Mouse (Mus musculus): ENCODE measurements around the gene Vmn1r66. TPM values are rescaled to one million over a fixed set of nuclear protein-coding genes. Genes with fewer than 3 reads are reported as not detected.
"Not testable (repeated sequence)": the region's sequence is repeated elsewhere in the genome, so short reads cannot be mapped to it uniquely, and the experiment has no call there.

Gene Vmn1r66
- polyA plus RNA-seq (2017; shearing (Covaris generic)), result not detected

GRCm38 (mm10) chr7:10277906-10278305 lies at the start of gene Vmn1r66:
Gene Vmn1r66 (minus strand): TSS chr7:10278006.
- ATAC-seq, result no peak

- ATAC-seq, result not testable (repeated sequence)
Measured at GRCm38 (mm10) chr7:10325462-10325861, 47.7 kb upstream of the Vmn1r66 start.

GRCm38 (mm10) chr7:10252075-10252474 lies 25.7 kb downstream of the Vmn1r66 start:
- no peak for ATAC-seq

- no peak for ATAC-seq
Measured at GRCm38 (mm10) chr7:10249146-10249545, 28.7 kb downstream of the Vmn1r66 start.

Other genes with a start within 250 kb of the Vmn1r66 start
- not detected for gene Vmn2r50, start 224.7 kb downstream of the Vmn1r66 start, polyA plus RNA-seq (2017; shearing (Covaris generic))
- gene Vmn2r51, start 172.3 kb downstream of the Vmn1r66 start, polyA plus RNA-seq (2017; shearing (Covaris generic)), result not detected
- gene Vmn2r52, start 101.4 kb downstream of the Vmn1r66 start, polyA plus RNA-seq (2017; shearing (Covaris generic)), result not detected
- gene Vmn1r67, start 165.3 kb upstream of the Vmn1r66 start, polyA plus RNA-seq (2017; shearing (Covaris generic)), result not detected
- 1 to 10 TPM; 1.5 to 2.7 TPM for gene Zik1, start 217.4 kb upstream of the Vmn1r66 start, polyA plus RNA-seq (2017; shearing (Covaris generic))